Mouse (Mus musculus): ENCODE results near the gene Tctn3.

The Tctn3 gene

GRCm38 (mm10) chr19:40611830-40612506 lies at the start of gene Tctn3, which contains the start of gene Entpd1:
Gene Tctn3, minus strand, starts transcription at chr19:40612233.
Gene Entpd1, plus strand, starts transcription at chr19:40612366.
- DNase-seq (ENCODE audit: extremely low spot score, low read depth, low spot score): peak; percentile 92

- DNase-seq (ENCODE audit: extremely low spot score, low read depth, low spot score): no peak
Observed at GRCm38 (mm10) chr19:40661108-40661507, 49.1 kb upstream of the Tctn3 start.

- no peak for DNase-seq (ENCODE audit: extremely low spot score, low read depth, low spot score)
Observed at GRCm38 (mm10) chr19:40660510-40660909, 48.5 kb upstream of the Tctn3 start.

GRCm38 (mm10) chr19:40659651-40660478 lies 47.8 kb upstream of the Tctn3 start:
- DNase-seq (ENCODE audit: extremely low spot score, low read depth, low spot score): no peak

GRCm38 (mm10) chr19:40658935-40659334 lies 46.9 kb upstream of the Tctn3 start:
- DNase-seq (ENCODE audit: extremely low spot score, low read depth, low spot score): no peak

GRCm38 (mm10) chr19:40658281-40658680 lies 46.2 kb upstream of the Tctn3 start:
- DNase-seq (ENCODE audit: extremely low spot score, low read depth, low spot score): no peak

GRCm38 (mm10) chr19:40656207-40656606 lies 44.2 kb upstream of the Tctn3 start:
- DNase-seq (ENCODE audit: extremely low spot score, low read depth, low spot score): no peak

GRCm38 (mm10) chr19:40650090-40650489 lies 38.1 kb upstream of the Tctn3 start:
- DNase-seq (ENCODE audit: extremely low spot score, low read depth, low spot score): no peak

GRCm38 (mm10) chr19:40647319-40648158 lies 35.5 kb upstream of the Tctn3 start:
- DNase-seq (ENCODE audit: extremely low spot score, low read depth, low spot score): no peak

- DNase-seq (ENCODE audit: extremely low spot score, low read depth, low spot score): no peak
Observed at GRCm38 (mm10) chr19:40646379-40646778, 34.3 kb upstream of the Tctn3 start.

GRCm38 (mm10) chr19:40643846-40644245 lies 31.8 kb upstream of the Tctn3 start:
- no peak for DNase-seq (ENCODE audit: extremely low spot score, low read depth, low spot score)

- DNase-seq (ENCODE audit: extremely low spot score, low read depth, low spot score): no peak
Observed at GRCm38 (mm10) chr19:40640799-40641198, 28.8 kb upstream of the Tctn3 start.

- no peak for DNase-seq (ENCODE audit: extremely low spot score, low read depth, low spot score)
Observed at GRCm38 (mm10) chr19:40639729-40640304, 27.8 kb upstream of the Tctn3 start.

- DNase-seq (ENCODE audit: extremely low spot score, low read depth, low spot score): no peak
Observed at GRCm38 (mm10) chr19:40638582-40638981, 26.5 kb upstream of the Tctn3 start.

- DNase-seq (ENCODE audit: extremely low spot score, low read depth, low spot score): no peak
Observed at GRCm38 (mm10) chr19:40637601-40638000, 25.6 kb upstream of the Tctn3 start.

- DNase-seq (ENCODE audit: extremely low spot score, low read depth, low spot score): no peak
Observed at GRCm38 (mm10) chr19:40637091-40637490, 25.1 kb upstream of the Tctn3 start.

GRCm38 (mm10) chr19:40633144-40633543 lies 21.1 kb upstream of the Tctn3 start:
- no peak for DNase-seq (ENCODE audit: extremely low spot score, low read depth, low spot score)

GRCm38 (mm10) chr19:40632668-40633067 lies 20.6 kb upstream of the Tctn3 start:
- DNase-seq (ENCODE audit: extremely low spot score, low read depth, low spot score): no peak

GRCm38 (mm10) chr19:40632193-40632592 lies 20.2 kb upstream of the Tctn3 start:
- no peak for DNase-seq (ENCODE audit: extremely low spot score, low read depth, low spot score)

- no peak for DNase-seq (ENCODE audit: extremely low spot score, low read depth, low spot score)
Observed at GRCm38 (mm10) chr19:40630606-40631005, 18.6 kb upstream of the Tctn3 start.

GRCm38 (mm10) chr19:40630096-40630495 lies 18.1 kb upstream of the Tctn3 start:
- no peak for DNase-seq (ENCODE audit: extremely low spot score, low read depth, low spot score)

All from hindlimb bud, embryonic 11.5 days (tissue).